Mouse (Mus musculus) liver, adult 2 months (tissue): ENCODE data around the gene Eif3j1. TPM values are rescaled to one million over a fixed set of nuclear protein-coding genes. Genes with fewer than 3 reads are reported as not detected.
"Not testable (repeated sequence)": the region's sequence is repeated elsewhere in the genome, so short reads cannot be mapped to it uniquely, and the experiment has no call there.

ENCODE experiments used
- DNase-seq: peaks from one replicate; pipeline ENCODE4 v3.0.0-alpha.2; 2011; ENCODE audit warnings: low read depth, low spot score; ENCODE audit errors: extremely low read depth
- H3K27ac ChIP-seq: fragments of 200-500 bp; replicated peaks from 2 replicates; pipeline ENCODE4 v1.5.1; 2012; ENCODE audit warnings: low read depth, mild to moderate bottlenecking, control low read depth, inconsistent platforms, low read length; ENCODE audit not compliant: insufficient read depth
- H3K27me3 ChIP-seq: fragments of 200-500 bp; 2 replicates; pipeline ENCODE4 v1.6.1; 2012; ENCODE audit warnings: mild to moderate bottlenecking, moderate library complexity, low read length, inconsistent platforms; ENCODE audit not compliant: control insufficient read depth, insufficient read depth
- H3K36me3 ChIP-seq: fragments of 200-500 bp; 2 replicates; pipeline ENCODE4 v1.6.1; 2012; ENCODE audit warnings: low read length, inconsistent platforms; ENCODE audit not compliant: control insufficient read depth, insufficient read depth
- H3K4me1 ChIP-seq: fragments of 200-500 bp; 2 replicates; pipeline ENCODE4 v1.6.1; 2011; ENCODE audit warnings: low read length; ENCODE audit not compliant: control insufficient read depth, insufficient read depth
- H3K4me3 ChIP-seq: fragments of 200-500 bp; 2 replicates; pipeline ENCODE4 v1.5.1; 2011; ENCODE audit warnings: low read depth, mild to moderate bottlenecking, control low read depth, low read length, moderate library complexity; ENCODE audit not compliant: insufficient read depth
- H3K79me2 ChIP-seq: fragments of 200-500 bp; 2 replicates; pipeline ENCODE4 v1.6.1; 2012; ENCODE audit warnings: inconsistent platforms, mild to moderate bottlenecking, low read length, moderate library complexity; ENCODE audit not compliant: control insufficient read depth, insufficient read depth
- H3K9ac ChIP-seq: fragments of 200-500 bp; 2 replicates; pipeline ENCODE4 v1.6.1; 2012; ENCODE audit warnings: low read depth, mild to moderate bottlenecking, control low read depth, inconsistent platforms, low read length
- CTCF ChIP-seq: fragments of 200-500 bp; IDR thresholded peaks from 2 replicates; pipeline ENCODE4 v1.5.1; 2011; ENCODE audit warnings: low read depth, low read length, control low read depth
- POLR2A ChIP-seq: fragments of 200-500 bp; IDR thresholded peaks from 2 replicates; pipeline ENCODE4 v1.6.1; 2011; ENCODE audit warnings: low read length, control low read depth; ENCODE audit not compliant: insufficient read depth; ENCODE audit errors: extremely low read depth
- WGBS: fragments of 180-500 bp; shearing (Covaris S2); methylation state at CpG from one replicate; pipeline ENCODE4 v1.1.7; 2018; 5-methylcytosine and 5-hydroxymethylcytosine counted together
- polyA plus RNA-seq: library from polyadenylated mRNA; depleted of rRNA; stranded (reverse); fragments of >200 nt; gene quantifications from 2 replicates; pipeline ENCODE4 v1.2.3, GENCODE M21; 2012; rRNA removed
- total RNA-seq: library from RNA; depleted of rRNA; stranded (reverse); fragments of >200 nt; gene quantifications from 2 replicates; pipeline ENCODE4 v1.2.3, GENCODE M21; 2014; rRNA removed

The Eif3j1 gene
- total RNA-seq (18.7 and 20.0 TPM in 2 replicates), polyA plus RNA-seq (3.8 and 4.8 TPM in 2 replicates)

DNA sequence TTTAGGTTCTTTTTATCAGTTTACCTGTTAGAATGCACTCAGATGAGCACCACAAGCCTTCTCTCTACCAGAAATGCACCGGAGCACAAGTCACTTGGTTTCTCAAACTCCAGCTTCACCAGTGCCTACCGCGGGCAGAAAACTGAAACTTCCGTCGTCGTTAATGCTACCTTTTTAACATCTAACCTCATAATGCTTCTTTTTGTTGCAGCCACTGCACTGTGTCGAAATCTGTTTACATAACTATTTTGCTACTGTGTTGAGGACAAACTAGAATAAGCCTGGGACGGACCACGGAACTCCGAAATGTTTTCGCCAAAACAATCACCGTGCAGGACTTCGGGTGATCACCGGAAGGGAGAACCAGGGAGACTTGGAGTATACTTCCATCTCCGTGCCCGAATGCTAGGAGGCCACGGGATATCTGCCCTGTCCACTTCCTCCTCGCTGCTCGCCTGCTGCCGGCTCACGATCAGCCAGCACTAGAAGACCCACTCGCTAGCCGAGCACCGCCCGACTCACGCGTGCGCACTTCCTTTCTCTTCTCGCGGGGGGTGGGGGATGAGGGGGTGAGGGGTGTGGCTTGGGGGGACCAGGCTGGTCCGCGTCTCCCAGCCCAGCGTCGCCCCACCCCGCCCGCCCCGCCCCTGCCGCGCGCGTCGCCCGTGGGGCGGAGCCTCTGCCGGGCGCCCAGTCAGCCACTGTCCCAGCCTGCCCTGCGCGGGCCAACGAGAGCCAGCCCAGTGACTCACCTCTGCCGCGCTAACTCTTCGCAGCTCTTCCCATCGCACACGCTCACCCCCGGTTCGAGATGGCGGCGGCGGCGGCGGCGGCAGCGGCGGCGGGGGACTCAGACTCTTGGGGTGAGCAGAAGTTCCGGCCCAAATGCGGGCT is at the start of gene Eif3j1:
Eif3j1 (plus strand) TSS at position 685 of the 894 bp plus-strand sequence.
- Histone ChIP-seq H3K27me3 (no peaks in the 10 kb centered on the region), H3K27ac (peak within 1 kb of the TSS; percentile 83), H3K4me1 (peaks cover 5% of the 10 kb centered on the region; the same call in 1 of the 2 replicates), H3K36me3 (peaks cover 8% of the 10 kb centered on the region; the same call in 1 of the 2 replicates), H3K4me3 (peak within 1 kb of the TSS; percentile 88), H3K9ac (peak within 1 kb of the TSS; percentile 87), H3K79me2 (peaks cover 2% of the 10 kb centered on the region; the same call in 1 of the 2 replicates)
- under 1% methylated on average over 37 of the region's 67 CpGs for WGBS
- peak; percentile 98 for TF ChIP-seq POLR2A
- TF ChIP-seq CTCF, result no peak
- DNase-seq, result peak; percentile 89

DNA sequence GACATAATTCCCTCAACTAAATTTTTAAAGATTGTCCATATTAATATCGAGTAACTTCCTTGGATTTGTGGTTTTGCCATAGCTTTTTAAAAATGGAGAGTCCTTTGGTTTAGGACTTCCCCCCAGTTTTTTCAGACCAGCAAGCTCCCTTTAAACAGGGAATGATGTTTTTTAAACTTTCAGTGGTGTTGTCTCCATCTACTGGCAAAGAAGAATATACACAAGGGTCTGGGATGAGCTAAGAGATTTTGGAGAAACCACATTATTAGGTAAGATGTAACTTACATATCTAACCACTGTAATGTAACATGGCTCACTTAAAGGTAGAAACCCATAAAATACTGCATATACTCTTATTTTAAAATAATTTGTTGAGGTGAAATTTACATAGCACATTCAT is 32.6 kb upstream of the Eif3j1 start:
- Histone ChIP-seq H3K9ac (no peak overlapping the region), H3K79me2 (no peaks in the 10 kb centered on the region), H3K27me3 (no peaks in the 10 kb centered on the region), H3K4me3 (no peak overlapping the region), H3K36me3 (peaks cover 33% of the 10 kb centered on the region), H3K27ac (no peak overlapping the region), H3K4me1 (no peaks in the 10 kb centered on the region)
- TF ChIP-seq POLR2A, result no peak
- TF ChIP-seq CTCF, result no peak
- WGBS, result 92% methylated on average over 1 of the region's 1 CpGs
- DNase-seq, result no peak

DNA sequence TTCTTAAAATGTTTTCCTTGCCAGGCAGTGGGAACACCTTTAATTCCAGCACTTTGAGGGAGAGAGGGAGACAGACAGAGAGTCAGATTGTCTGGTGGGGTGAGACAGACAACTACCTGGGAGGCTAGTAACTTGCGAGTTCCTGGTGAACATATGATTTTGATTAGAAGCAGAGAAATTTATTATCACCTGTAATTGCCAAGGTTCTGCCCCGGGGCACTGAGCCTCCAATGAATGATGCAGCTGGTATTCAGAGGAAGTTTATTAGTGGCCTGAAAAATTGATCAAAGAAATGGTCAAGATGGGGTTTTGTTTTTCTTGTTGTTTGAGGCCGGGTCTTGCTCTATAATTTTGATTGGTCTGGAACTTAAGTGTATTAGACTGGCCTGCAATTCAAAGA is 19.5 kb upstream of the Eif3j1 start:
- Histone ChIP-seq H3K27ac (no peak overlapping the region), H3K27me3 (no peaks in the 10 kb centered on the region), H3K79me2 (no peaks in the 10 kb centered on the region), H3K36me3 (peaks cover 25% of the 10 kb centered on the region), H3K9ac (no peak overlapping the region), H3K4me3 (no peak overlapping the region), H3K4me1 (no peaks in the 10 kb centered on the region)
- TF ChIP-seq CTCF (no peak), POLR2A (no peak)
- 97% methylated on average over 3 of the region's 3 CpGs for WGBS
- no peak for DNase-seq

DNA sequence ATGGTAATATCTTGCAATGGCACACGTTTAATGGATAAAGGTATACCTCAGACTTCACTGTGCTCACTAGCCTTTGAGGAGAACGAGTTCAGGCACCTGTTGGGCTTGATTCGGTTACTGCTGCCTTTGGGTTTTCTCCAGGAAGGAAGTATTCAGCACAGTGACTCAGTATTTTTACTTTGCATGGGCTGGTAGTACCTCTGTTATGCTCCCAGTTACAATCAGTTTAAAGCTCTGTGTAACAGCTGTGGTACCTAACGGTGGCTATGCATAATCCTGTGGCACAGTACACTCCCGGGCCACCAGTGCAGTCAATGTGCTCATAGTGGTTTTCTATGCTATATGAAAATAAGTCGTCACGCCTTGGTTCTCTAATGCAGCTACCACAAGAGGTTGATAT is 16.9 kb upstream of the Eif3j1 start:
- no peaks in the 10 kb centered on the region for H3K79me2 ChIP-seq
- H3K4me1 ChIP-seq, result no peaks in the 10 kb centered on the region
- TF ChIP-seq CTCF, result no peak
- TF ChIP-seq POLR2A, result no peak
- no peak overlapping the region for H3K4me3 ChIP-seq
- DNase-seq, result no peak
- H3K27me3 ChIP-seq, result no peaks in the 10 kb centered on the region
- H3K27ac ChIP-seq, result no peak overlapping the region
- 90% methylated on average over 7 of the region's 7 CpGs for WGBS
- no peak overlapping the region for H3K9ac ChIP-seq
- peaks cover 24% of the 10 kb centered on the region for H3K36me3 ChIP-seq

DNA sequence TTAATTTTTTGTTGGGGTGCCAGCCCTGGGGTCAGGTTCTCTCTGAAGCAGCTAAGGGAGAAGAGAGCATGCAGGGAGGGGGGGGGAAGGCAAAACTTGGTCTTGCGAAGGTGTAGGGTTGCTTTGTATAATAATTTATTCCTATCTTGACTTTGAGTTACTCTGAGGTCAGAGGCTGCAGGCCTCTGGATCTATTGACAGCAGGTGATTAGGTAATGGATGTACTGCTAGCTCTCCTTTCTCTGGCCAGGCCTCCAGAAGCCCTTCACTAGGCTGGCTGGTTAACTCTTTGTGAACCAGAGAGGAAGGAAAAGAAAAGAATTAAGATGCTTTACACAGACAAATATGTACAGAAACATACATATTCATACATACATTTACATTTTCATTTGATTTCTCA is 9.6 kb upstream of the Eif3j1 start:
- Histone ChIP-seq H3K79me2 (no peaks in the 10 kb centered on the region), H3K36me3 (peaks cover 4% of the 10 kb centered on the region; the same call in 1 of the 2 replicates), H3K27ac (no peak overlapping the region), H3K4me1 (no peaks in the 10 kb centered on the region), H3K27me3 (no peaks in the 10 kb centered on the region), H3K4me3 (no peak overlapping the region), H3K9ac (no peak overlapping the region)
- 20% methylated on average over 1 of the region's 1 CpGs for WGBS
- TF ChIP-seq POLR2A (no peak), CTCF (no peak)
- no peak for DNase-seq

DNA sequence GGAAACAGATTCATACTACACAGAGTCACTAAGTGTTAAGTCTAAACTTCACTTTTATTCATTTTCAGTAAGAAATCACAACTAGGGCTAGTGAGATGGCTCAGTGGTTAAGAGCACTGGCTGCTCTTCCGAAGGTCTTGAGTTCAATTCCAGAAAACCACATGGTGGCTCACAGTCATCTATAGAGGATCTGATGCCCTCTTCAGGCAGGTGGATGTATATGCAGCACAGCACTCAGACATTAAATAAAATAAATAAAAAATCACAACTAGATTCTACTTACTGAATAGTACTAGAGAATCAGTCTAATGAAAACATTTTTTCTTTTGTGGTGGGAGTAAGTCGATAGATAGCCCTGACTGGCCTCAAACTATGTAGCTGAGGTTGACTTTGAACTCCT is 6.1 kb upstream of the Eif3j1 start:
- H3K27me3 ChIP-seq, result no peaks in the 10 kb centered on the region
- WGBS, result 57% methylated on average over 2 of the region's 2 CpGs
- TF ChIP-seq CTCF (0 out of 2 replicates have a peak, but pooled peaks have one; percentile 3), POLR2A (no peak)
- DNase-seq, result peak; percentile 24
- H3K4me1 ChIP-seq, result peaks cover 5% of the 10 kb centered on the region; the same call in 1 of the 2 replicates
- no peaks in the 10 kb centered on the region for H3K79me2 ChIP-seq
- H3K27ac ChIP-seq, result no peak overlapping the region
- no peaks in the 10 kb centered on the region for H3K36me3 ChIP-seq
- no peak overlapping the region for H3K9ac ChIP-seq
- H3K4me3 ChIP-seq, result no peak overlapping the region

DNA sequence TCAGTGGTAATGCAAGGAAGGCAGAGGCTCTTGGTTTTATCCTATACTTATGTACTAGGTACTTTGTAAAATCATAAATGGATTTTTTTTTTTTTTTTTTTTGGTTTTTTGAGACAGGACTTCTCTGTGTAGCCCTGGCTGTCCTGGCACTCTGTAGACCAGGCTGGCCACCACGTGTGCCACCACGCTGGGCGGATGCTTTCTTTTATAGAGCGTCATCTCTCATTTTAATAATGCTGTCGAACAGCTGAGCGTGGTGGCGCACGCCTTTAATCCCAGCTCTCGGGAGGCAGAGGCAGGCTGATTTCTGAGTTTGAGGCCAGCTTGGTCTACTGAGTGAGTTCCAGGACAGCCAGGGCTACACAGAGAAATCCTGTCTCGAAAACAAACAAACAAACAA is 1.3 kb upstream of the Eif3j1 start:
- not testable (repeated sequence) for H3K9ac ChIP-seq

More for the DNA sequence above, 1.3 kb upstream of the Eif3j1 start:
- not testable (repeated sequence) for H3K27me3 ChIP-seq, H3K79me2 ChIP-seq, H3K4me3 ChIP-seq, H3K4me1 ChIP-seq, DNase-seq, H3K36me3 ChIP-seq
- WGBS, result 92% methylated on average over 10 of the region's 10 CpGs
- H3K27ac ChIP-seq, result peak overlapping the region; percentile 83; the same call in 1 of the 2 replicates
